Mouse (Mus musculus) G1E (cell line): ENCODE data around the gene Pex3. TPM values are rescaled to one million over a fixed set of nuclear protein-coding genes. Genes with fewer than 3 reads are reported as not detected.

Source experiments
- ATAC-seq: 2 replicates; pipeline ENCODE4 v1.8.0; 2016; ENCODE audit warnings: mild to moderate bottlenecking; ENCODE audit not compliant: insufficient number of reproducible peaks, poor library complexity, low FRiP score, severe bottlenecking; ENCODE audit errors: extremely low read depth
- DNase-seq: peaks from one replicate; pipeline ENCODE4 v3.0.0; 2012; ENCODE audit warnings: low spot score
- H3K27me3 ChIP-seq: 2 replicates; pipeline ENCODE4 v1.6.1; 2012; ENCODE audit warnings: mild to moderate bottlenecking, low read length, inconsistent platforms; ENCODE audit not compliant: insufficient read depth
- H3K36me3 ChIP-seq: replicated peaks from 2 replicates; pipeline ENCODE3; 2012; ENCODE audit warnings: mild to moderate bottlenecking, inconsistent platforms
- H3K4me1 ChIP-seq: 2 replicates; pipeline ENCODE4 v1.6.1; 2012; ENCODE audit warnings: low read depth, low read length, inconsistent platforms, mixed read lengths; ENCODE audit not compliant: insufficient read depth
- H3K4me3 ChIP-seq: 2 replicates; pipeline ENCODE4 v1.5.1; 2012; ENCODE audit warnings: low read depth, mild to moderate bottlenecking, inconsistent platforms, low read length, moderate library complexity, mixed read lengths
- H3K9me3 ChIP-seq: replicated peaks from 2 replicates; pipeline ENCODE4 v1.6.1; 2012; ENCODE audit warnings: inconsistent platforms
- CTCF ChIP-seq: IDR thresholded peaks from 2 replicates; pipeline ENCODE4 v1.5.1; 2012; ENCODE audit warnings: low read depth, low read length, inconsistent platforms, mixed read lengths
- GATA1 ChIP-seq: IDR thresholded peaks from 2 replicates; pipeline ENCODE4 v1.6.1; 2012; ENCODE audit warnings: borderline replicate concordance, low read length, inconsistent platforms, mixed read lengths
- GATA2 ChIP-seq: IDR thresholded peaks from 2 replicates; pipeline ENCODE4 v1.6.1; 2012; ENCODE audit warnings: low read depth, low read length, inconsistent platforms, borderline replicate concordance
- POLR2AphosphoS5 ChIP-seq: IDR thresholded peaks from 2 replicates; pipeline ENCODE4 v1.6.1; 2012; ENCODE audit warnings: low read depth, low read length, inconsistent platforms; ENCODE audit not compliant: insufficient replicate concordance
- TAL1 ChIP-seq: conservative IDR thresholded peaks from 2 replicates; pipeline ENCODE4 v1.6.1; 2012; ENCODE audit warnings: low read depth, low read length, inconsistent platforms, mixed read lengths
- polyA plus RNA-seq: library from polyadenylated mRNA; stranded (reverse); fragments of >175 nt; gene quantifications from 2 replicates; pipeline ENCODE4 v1.2.3, GENCODE M21; 2012
- total RNA-seq, 2 experiments: library from RNA; stranded (forward) in 1 of 2; stranded (reverse) in 1 of 2; fragments of 200-1000 nt in 1 of 2; fragments of >200 nt in 1 of 2; fragmentation: Nextera tagmentation in 1 of 2; gene quantifications; 2 replicates each; pipeline ENCODE4 v1.2.3; 2014 to 2017

Pex3 gene
- total and polyA plus RNA-seq, 3 experiments = 8.1 to 25.1 (median 17.3) TPM

DNA sequence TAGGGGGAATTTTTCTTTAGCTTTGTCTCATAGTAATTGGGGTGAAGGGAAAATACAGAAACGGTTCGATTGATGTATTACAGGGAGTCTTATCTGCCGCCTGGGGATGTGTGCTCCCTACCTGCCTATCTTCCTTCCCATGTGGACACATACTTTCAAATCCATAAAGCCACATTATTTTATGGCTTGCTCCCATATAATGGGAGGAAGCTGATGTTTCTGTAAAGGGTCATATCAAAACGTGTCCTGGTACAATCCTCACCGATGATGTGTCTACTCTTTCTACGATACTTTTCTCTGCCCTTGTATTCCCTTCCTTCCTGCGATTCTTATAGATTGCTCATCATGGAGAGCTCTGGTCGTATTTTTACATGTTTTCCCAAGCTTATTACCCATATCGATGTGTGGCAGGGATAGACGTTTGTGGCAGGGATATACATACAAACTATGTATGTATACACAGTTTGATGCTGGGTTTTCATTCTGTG is 600 bp upstream of the Pex3 start:
- Histone ChIP-seq H3K4me1 (peaks cover 12% of the 10 kb centered on the region), H3K27me3 (no peaks in the 10 kb centered on the region), H3K9me3 (no peaks in the 10 kb centered on the region), H3K4me3 (peak overlapping the region; percentile 84), H3K36me3 (peaks cover 35% of the 10 kb centered on the region)
- DNase-seq (no peak), ATAC-seq (no peak)
- TF ChIP-seq CTCF (no peak), GATA1 (no peak), GATA2 (no peak), TAL1 (no peak), POLR2AphosphoS5 (no peak)

DNA sequence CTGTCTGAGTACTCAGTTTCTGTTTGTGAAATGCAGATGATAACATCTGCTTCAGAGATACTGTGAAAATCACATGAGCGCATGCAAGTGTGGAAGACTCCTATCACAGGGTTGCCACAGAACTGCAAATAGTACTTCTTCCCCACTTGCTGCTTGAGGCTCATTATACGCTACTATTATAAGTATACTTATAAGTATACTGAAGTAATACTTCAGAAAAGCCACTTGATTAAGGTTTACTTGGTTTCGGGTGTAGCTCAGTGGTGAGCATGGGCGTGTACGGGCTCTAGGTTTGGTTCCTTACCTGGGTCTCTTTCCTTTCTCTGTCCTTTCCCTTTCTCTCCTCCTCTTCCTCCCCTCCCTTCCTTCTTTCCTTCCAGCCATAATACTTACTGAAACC is 11.2 kb downstream of the Pex3 start:
- Histone ChIP-seq H3K27me3 (no peaks in the 10 kb centered on the region), H3K9me3 (no peaks in the 10 kb centered on the region), H3K4me3 (no peak overlapping the region), H3K36me3 (peaks cover 55% of the 10 kb centered on the region), H3K4me1 (no peaks in the 10 kb centered on the region)
- ATAC-seq = no peak
- DNase-seq = no peak
- no peak for TF ChIP-seq TAL1
- no peak for TF ChIP-seq POLR2AphosphoS5
- no peak for TF ChIP-seq CTCF
- TF ChIP-seq GATA1 = no peak
- TF ChIP-seq GATA2 = no peak

DNA sequence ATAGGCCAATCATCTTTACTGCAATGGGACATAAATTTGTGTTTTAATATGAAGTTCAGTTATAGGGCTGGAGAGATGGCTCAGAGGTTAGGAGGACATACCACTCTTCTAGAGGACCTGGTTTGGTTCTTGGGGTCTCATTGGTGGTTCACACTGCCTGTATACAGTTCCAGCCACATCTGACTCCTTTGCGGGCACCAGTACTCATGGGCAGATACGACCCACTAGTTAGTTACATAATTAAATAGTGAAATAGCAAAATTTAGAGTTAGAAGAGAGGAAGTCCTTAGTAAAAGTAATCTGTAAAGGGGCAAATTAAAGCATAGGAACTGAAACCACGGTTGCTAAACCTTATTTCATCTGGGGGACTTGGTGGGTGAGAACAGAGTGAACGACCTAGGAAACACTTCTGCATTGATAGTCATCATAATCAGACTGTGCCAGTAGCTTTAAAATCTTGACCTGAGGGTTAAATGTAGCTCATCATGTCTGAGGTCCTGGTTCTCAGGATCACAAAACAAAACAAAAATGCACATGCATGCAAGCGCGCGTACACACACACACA is 13.1 kb downstream of the Pex3 start:
- H3K27me3 ChIP-seq = no peaks in the 10 kb centered on the region

DNA sequence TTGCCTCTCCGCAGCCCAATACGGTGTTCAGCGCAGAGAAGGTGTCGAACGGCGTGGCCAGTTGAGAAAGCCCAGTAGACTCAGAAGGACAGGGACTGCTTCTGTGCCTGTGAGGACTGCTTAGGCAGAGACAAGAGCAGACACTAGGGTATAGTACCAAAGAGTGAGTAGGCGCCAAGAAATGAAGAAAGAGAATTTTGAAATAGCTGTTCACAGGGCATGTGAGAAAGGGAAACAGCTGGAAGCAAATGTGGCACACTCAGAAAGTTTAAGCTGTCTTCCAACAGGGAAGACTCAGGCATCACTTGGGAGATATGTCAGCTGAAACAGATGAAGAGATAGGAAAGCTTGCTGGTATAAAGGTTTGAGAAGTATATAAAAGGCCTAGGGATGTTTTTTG is 16.2 kb downstream of the Pex3 start:
- DNase-seq (no peak), ATAC-seq (no peak)
- Histone ChIP-seq H3K4me1 (no peaks in the 10 kb centered on the region), H3K4me3 (no peak overlapping the region), H3K9me3 (no peaks in the 10 kb centered on the region), H3K36me3 (peaks cover 53% of the 10 kb centered on the region), H3K27me3 (no peaks in the 10 kb centered on the region)
- TF ChIP-seq CTCF = no peak
- no peak for TF ChIP-seq POLR2AphosphoS5
- TF ChIP-seq GATA2 = no peak
- no peak for TF ChIP-seq TAL1
- TF ChIP-seq GATA1 = no peak

More for the DNA sequence above, 13.1 kb downstream of the Pex3 start:
- DNase-seq = no peak
- H3K4me1 ChIP-seq = no peaks in the 10 kb centered on the region
- H3K36me3 ChIP-seq = peaks cover 56% of the 10 kb centered on the region
- no peak for ATAC-seq
- H3K9me3 ChIP-seq = no peaks in the 10 kb centered on the region
- TF ChIP-seq GATA2 (no peak), CTCF (no peak), GATA1 (no peak), POLR2AphosphoS5 (no peak), TAL1 (no peak)
- no peak overlapping the region for H3K4me3 ChIP-seq

DNA sequence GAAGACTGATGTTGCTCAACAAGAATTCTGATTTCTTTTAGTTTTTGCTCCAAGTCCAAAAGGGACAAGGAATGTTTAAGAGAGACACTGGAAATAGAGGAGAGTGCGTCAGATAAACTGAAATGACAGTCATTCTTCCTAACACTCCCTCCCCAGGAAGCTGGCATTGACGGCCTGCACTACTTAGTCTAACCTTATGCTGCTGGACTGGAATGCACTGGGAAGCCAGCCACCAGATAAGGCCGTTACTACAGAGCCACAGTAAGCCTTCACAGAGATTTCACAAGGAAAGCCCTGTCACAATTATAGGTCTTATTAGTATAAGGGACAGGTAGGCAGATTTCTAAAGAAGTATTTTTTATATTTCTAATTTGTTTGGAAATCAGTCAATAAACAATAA is 18.2 kb downstream of the Pex3 start:
- TF ChIP-seq POLR2AphosphoS5 (no peak), CTCF (no peak), GATA1 (no peak), TAL1 (no peak), GATA2 (no peak)
- no peaks in the 10 kb centered on the region for H3K4me1 ChIP-seq
- no peak overlapping the region for H3K4me3 ChIP-seq
- DNase-seq (no peak), ATAC-seq (no peak)
- no peaks in the 10 kb centered on the region for H3K9me3 ChIP-seq
- no peaks in the 10 kb centered on the region for H3K27me3 ChIP-seq
- peaks cover 50% of the 10 kb centered on the region for H3K36me3 ChIP-seq

DNA sequence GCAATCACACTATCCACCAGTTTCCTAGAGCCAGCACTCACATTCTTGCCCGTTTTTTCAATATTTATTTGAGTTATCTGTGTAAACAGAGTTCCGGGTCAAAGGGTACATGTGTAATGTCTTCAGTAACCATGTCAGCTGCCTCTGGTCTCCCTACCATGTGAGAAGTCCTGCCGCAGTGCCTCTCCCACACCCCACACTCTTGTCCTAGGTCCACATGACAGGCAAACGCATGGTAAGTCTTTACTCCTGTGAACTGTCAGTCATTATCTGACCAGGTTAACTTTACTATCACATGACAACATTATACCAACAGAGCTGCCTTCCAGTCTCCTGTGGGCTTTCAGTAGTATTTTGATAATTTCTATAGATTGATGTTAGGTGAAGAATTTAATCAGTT is 24.8 kb downstream of the Pex3 start:
- Histone ChIP-seq H3K4me1 (no peaks in the 10 kb centered on the region), H3K27me3 (no peaks in the 10 kb centered on the region), H3K36me3 (peaks cover 48% of the 10 kb centered on the region), H3K9me3 (no peaks in the 10 kb centered on the region), H3K4me3 (no peak overlapping the region)
- no peak for TF ChIP-seq GATA1
- TF ChIP-seq GATA2 = no peak
- no peak for TF ChIP-seq TAL1
- no peak for TF ChIP-seq CTCF
- no peak for TF ChIP-seq POLR2AphosphoS5
- ATAC-seq (no peak), DNase-seq (no peak)
